Mouse (Mus musculus) intestine, embryonic 14.5 days (tissue): Measurements from ENCODE around the gene Dnajc1. TPM values are rescaled to one million over a fixed set of nuclear protein-coding genes. Genes with fewer than 3 reads are reported as not detected.

Source experiments
- ATAC-seq: fragments of 200-750 bp; cut with Nextera tagmentation; replicated peaks from 2 replicates; pipeline ENCODE4 v1.8.0; 2017; ENCODE audit warnings: low read depth, moderate number of reproducible peaks, moderate TSS enrichment, moderate library complexity; ENCODE audit not compliant: low FRiP score, low TSS enrichment
- DNase-seq: peaks from one replicate; pipeline ENCODE4 v3.0.0-alpha.2; 2018; ENCODE audit warnings: low spot score
- H3K27ac ChIP-seq: fragments of 300-500 bp; sonication (generic); 2 replicates; pipeline ENCODE4 v1.5.1; 2014; ENCODE audit warnings: low read depth, mild to moderate bottlenecking, control low read depth
- H3K27me3 ChIP-seq: fragments of 300-500 bp; sonication (generic); replicated peaks from 2 replicates; pipeline ENCODE4 v1.6.1; 2014; ENCODE audit warnings: low read length, control low read depth; ENCODE audit not compliant: control insufficient read depth, insufficient read depth
- H3K36me3 ChIP-seq: fragments of 300-500 bp; sonication (generic); 2 replicates; pipeline ENCODE4 v1.6.1; 2014; ENCODE audit warnings: low read length, control low read depth; ENCODE audit not compliant: control insufficient read depth, insufficient read depth
- H3K4me1 ChIP-seq: fragments of 300-500 bp; sonication (generic); replicated peaks from 2 replicates; pipeline ENCODE4 v1.6.1; 2014; ENCODE audit warnings: low read length, control low read depth, mixed read lengths; ENCODE audit not compliant: control insufficient read depth, insufficient read depth
- H3K4me2 ChIP-seq: fragments of 300-500 bp; sonication (generic); 2 replicates; pipeline ENCODE4 v1.6.1; 2014; ENCODE audit warnings: low read length
- H3K4me3 ChIP-seq: fragments of 300-500 bp; sonication (generic); 2 replicates; pipeline ENCODE4 v1.5.1; 2014; ENCODE audit warnings: low read depth, low read length, control low read depth, mixed read lengths
- H3K9ac ChIP-seq: fragments of 300-500 bp; sonication (generic); 2 replicates; pipeline ENCODE4 v1.6.1; 2014; ENCODE audit warnings: mild to moderate bottlenecking, low read length
- H3K9me3 ChIP-seq: fragments of 300-500 bp; sonication (generic); 2 replicates; pipeline ENCODE4 v1.6.1; 2016; ENCODE audit warnings: low read length, control low read depth; ENCODE audit not compliant: control insufficient read depth
- WGBS: fragments of 180-500 bp; shearing (Covaris S2); extraction: QIAGEN DNeasy Blood & Tissue Kit; methylation state at CpG from one replicate; pipeline ENCODE4 v1.1.7; 2014; 5-methylcytosine and 5-hydroxymethylcytosine counted together
- polyA plus RNA-seq: library from polyadenylated mRNA; unstranded; fragments of >200 nt; fragmentation: Nextera tagmentation; extraction: Ambion mirVana; gene quantifications from 2 replicates; pipeline ENCODE4 v1.2.1, GENCODE M21; 2014

The Dnajc1 gene
- polyA plus RNA-seq, 1 experiment from 2014 or later, result 32.3 TPM

DNA sequence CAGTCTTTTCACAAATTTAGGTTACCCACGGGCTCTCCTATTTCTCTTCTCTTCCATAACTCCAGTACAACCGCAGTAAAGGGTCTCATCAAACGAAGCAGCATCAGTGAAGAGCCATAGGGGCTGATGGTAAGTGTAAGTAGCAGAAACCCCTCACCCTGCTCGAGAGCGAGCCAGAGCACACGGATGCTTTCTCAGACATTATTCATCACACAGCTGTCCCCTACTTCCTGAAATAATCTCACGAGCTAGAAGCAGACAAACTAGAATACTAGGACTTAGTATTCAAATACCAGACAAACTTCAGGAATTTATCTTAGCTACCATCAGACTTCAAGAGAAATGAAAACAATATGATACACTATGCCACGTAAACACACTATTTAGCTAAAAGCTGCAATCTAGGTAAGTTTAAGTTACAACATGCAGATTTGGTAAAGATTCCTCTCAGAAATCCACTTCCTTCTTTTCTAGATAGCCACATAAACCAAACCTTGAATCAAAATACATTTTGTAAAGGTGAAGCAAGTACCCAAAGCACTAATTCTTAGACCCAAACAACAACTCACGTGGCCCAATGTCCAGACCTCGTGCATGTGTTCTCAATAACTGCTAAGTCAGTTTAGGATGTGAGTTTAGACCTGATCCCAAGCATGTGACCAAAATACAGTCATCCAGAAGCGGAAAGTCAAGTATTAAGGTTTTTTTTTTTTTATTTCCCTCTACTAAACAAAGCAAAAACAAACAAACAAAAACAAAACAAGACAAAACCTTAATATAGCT lies 20.0 kb downstream of the Dnajc1 start:
- Histone ChIP-seq H3K27ac (no peak overlapping the region), H3K9me3 (no peaks in the 10 kb centered on the region), H3K4me3 (no peak overlapping the region), H3K36me3 (no peaks in the 10 kb centered on the region), H3K9ac (no peak overlapping the region), H3K27me3 (no peaks in the 10 kb centered on the region), H3K4me2 (peak overlapping the region; percentile 31), H3K4me1 (peaks cover 16% of the 10 kb centered on the region)
- no peak for ATAC-seq
- whole genome bisulfite sequencing, result 27% methylated on average over 11 of the region's 11 CpGs
- DNase-seq, result no peak

DNA sequence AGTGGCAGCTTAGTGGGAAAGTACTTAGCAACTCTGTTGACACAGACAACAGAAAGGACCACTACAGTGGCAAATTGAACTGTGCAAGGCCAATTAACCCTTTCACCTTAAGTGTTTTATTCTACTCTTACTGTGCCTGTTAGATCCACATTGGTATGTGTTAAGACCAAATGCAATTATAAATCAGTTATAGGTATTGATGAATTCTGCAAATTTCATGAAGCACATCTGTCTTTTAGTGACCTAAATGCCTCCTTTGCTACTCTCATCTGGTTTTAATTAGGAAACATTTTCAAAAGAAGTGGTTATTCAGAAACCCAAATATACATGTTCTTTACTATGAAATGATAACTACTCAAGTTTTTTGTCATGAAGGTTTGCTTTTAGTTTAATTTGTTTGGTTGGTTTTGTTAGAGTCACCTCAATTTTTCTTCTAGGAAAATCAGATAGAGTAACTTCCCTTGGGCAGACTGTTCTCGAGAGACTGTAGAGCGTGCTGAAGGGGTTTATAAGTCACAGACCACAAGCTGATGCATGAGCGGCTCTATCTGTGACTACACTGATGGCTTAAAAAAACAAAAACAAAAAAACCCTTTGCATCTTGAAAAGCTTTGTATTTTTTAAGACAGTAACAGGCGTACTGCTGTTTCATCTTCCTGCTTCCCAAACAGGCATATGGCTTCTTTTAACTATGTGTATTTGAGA lies 21.7 kb downstream of the Dnajc1 start:
- H3K9ac ChIP-seq, result no peak overlapping the region
- DNase-seq, result no peak

DNA sequence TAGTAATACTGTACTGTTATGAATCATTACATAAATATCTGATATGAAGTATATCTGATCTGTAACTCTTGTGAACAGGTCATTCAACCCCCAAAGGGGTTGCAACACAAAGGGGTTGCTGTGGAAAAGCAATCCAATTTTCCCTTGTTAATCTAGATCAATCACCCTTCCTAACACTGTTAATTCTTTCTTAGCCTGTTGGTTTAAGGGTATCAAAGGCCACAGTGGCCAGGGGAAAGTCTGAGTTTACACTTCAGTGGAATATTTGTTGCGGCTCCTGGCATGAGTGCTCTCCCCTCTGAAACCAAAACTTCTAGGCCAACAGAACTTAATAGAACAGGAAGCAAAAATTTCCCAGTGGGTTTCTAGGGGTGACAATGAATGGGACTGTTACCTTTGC lies 28.2 kb downstream of the Dnajc1 start:
- H3K27ac ChIP-seq, result no peak overlapping the region
- no peak overlapping the region for H3K4me3 ChIP-seq
- no peaks in the 10 kb centered on the region for H3K36me3 ChIP-seq
- WGBS, result 68% methylated on average over 1 of the region's 1 CpGs
- H3K4me2 ChIP-seq, result no peak overlapping the region
- H3K27me3 ChIP-seq, result no peaks in the 10 kb centered on the region
- DNase-seq, result no peak
- no peak for ATAC-seq
- no peak overlapping the region for H3K9ac ChIP-seq
- H3K9me3 ChIP-seq, result no peaks in the 10 kb centered on the region
- no peaks in the 10 kb centered on the region for H3K4me1 ChIP-seq

More for the DNA sequence above, 21.7 kb downstream of the Dnajc1 start:
- Histone ChIP-seq H3K27ac (no peak overlapping the region), H3K4me1 (peaks cover 16% of the 10 kb centered on the region), H3K4me3 (no peak overlapping the region), H3K9me3 (no peaks in the 10 kb centered on the region), H3K36me3 (no peaks in the 10 kb centered on the region), H3K27me3 (no peaks in the 10 kb centered on the region), H3K4me2 (no peak overlapping the region)
- 77% methylated on average over 4 of the region's 4 CpGs for whole genome bisulfite sequencing
- ATAC-seq, result no peak

DNA sequence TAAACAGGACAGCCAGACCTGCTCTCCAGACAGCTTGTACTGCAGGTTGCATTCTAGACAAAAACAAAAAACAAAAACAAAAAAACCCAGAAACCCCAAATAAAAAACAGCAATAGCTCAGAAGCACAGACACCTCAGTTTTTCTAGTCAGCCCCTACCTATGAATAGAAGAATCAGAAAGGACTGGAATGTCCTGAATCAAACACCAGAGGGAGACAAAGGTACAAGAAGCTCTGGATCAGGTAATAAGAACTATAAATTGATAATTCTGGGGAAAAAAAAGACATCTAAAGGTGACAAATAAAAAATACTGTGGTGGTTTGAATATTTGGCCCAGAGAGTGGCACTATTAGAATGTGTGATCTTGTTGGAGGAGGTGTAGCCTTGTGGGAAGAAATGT lies 37.3 kb downstream of the Dnajc1 start:
- H3K9me3 ChIP-seq, result peaks cover 10% of the 10 kb centered on the region
- no peak for ATAC-seq
- no peak overlapping the region for H3K4me2 ChIP-seq

DNA sequence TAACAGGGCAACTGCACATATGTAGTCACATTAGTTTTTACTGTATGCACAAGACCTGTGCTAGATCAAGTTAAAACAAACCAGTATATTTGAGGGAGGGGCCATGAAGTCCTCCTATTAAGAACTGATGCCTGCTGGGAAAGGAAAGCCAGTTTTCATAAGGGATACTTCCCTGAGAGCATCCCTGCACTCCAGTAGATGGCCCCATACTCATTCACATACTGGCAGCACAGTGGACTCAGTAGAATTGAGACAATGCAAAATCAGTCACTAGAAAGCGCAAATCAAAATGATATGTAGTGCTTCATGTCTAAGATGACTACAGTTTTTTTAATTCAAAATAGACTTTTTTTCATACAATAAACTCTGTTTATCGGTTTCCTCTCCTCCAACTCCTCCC lies 40.0 kb downstream of the Dnajc1 start:
- H3K27me3 ChIP-seq, result no peaks in the 10 kb centered on the region
- no peaks in the 10 kb centered on the region for H3K36me3 ChIP-seq
- 96% methylated on average over 2 of the region's 2 CpGs for WGBS
- H3K4me2 ChIP-seq, result no peak overlapping the region
- H3K27ac ChIP-seq, result no peak overlapping the region
- H3K4me1 ChIP-seq, result no peaks in the 10 kb centered on the region
- no peak overlapping the region for H3K9ac ChIP-seq
- peaks cover 10% of the 10 kb centered on the region for H3K9me3 ChIP-seq
- ATAC-seq (no peak), DNase-seq (no peak)
- H3K4me3 ChIP-seq, result no peak overlapping the region

More for the DNA sequence above, 37.3 kb downstream of the Dnajc1 start:
- no peak overlapping the region for H3K9ac ChIP-seq
- no peaks in the 10 kb centered on the region for H3K4me1 ChIP-seq
- H3K36me3 ChIP-seq, result no peaks in the 10 kb centered on the region
- H3K4me3 ChIP-seq, result no peak overlapping the region
- DNase-seq, result no peak
- H3K27me3 ChIP-seq, result no peaks in the 10 kb centered on the region
- no peak overlapping the region for H3K27ac ChIP-seq

DNA sequence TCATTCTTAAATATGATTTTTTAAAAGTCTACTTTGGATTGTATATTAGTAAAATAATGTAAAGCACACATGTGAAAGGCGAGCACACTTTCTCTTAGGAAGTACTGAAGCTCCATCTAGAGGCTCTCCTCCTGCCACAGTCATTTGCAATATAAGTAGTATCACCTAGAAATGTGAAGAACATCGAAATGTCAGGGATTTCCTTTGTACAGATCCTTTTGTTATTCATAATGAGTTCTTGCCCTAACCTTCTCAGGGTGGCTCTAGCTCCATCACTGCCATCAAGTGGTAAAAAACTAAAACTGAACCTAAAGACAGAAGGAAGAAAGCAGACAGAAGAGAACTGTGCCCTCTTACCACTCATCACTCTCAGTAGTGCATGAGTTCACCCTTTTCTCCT lies 49.2 kb downstream of the Dnajc1 start:
- WGBS, result 73% methylated on average over 2 of the region's 2 CpGs
- H3K27ac ChIP-seq, result no peak overlapping the region
- H3K9ac ChIP-seq, result no peak overlapping the region
- DNase-seq, result no peak
- no peaks in the 10 kb centered on the region for H3K4me1 ChIP-seq
- no peaks in the 10 kb centered on the region for H3K36me3 ChIP-seq
- H3K27me3 ChIP-seq, result no peaks in the 10 kb centered on the region
- H3K4me2 ChIP-seq, result no peak overlapping the region
- H3K4me3 ChIP-seq, result no peak overlapping the region
- no peak for ATAC-seq
- H3K9me3 ChIP-seq, result no peaks in the 10 kb centered on the region

DNA sequence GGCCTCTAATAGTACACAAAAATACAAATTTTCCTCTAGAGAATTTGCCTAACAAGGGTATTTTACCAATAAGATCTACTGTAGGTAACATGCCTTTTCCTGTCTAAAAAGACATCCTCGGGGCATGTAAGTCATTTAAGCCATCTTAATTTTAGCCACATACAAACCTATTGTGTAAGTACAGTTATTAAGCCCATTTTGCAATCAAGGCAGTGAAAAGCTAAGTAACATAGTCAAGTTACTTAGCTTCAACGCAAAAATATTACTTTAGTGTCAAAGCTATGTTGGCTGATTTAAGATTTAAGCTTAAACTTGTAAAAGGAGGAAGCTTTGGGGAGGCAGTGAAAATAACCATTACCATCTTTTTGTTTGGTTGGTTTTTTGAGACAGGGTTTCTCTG lies 74.0 kb downstream of the Dnajc1 start:
- Histone ChIP-seq H3K4me2 (no peak overlapping the region), H3K4me1 (no peaks in the 10 kb centered on the region), H3K4me3 (no peak overlapping the region), H3K9me3 (peaks cover 14% of the 10 kb centered on the region), H3K36me3 (no peaks in the 10 kb centered on the region), H3K27ac (no peak overlapping the region), H3K27me3 (no peaks in the 10 kb centered on the region), H3K9ac (no peak overlapping the region)
- whole genome bisulfite sequencing, result 83% methylated on average over 2 of the region's 2 CpGs
- no peak for ATAC-seq
- DNase-seq, result no peak

DNA sequence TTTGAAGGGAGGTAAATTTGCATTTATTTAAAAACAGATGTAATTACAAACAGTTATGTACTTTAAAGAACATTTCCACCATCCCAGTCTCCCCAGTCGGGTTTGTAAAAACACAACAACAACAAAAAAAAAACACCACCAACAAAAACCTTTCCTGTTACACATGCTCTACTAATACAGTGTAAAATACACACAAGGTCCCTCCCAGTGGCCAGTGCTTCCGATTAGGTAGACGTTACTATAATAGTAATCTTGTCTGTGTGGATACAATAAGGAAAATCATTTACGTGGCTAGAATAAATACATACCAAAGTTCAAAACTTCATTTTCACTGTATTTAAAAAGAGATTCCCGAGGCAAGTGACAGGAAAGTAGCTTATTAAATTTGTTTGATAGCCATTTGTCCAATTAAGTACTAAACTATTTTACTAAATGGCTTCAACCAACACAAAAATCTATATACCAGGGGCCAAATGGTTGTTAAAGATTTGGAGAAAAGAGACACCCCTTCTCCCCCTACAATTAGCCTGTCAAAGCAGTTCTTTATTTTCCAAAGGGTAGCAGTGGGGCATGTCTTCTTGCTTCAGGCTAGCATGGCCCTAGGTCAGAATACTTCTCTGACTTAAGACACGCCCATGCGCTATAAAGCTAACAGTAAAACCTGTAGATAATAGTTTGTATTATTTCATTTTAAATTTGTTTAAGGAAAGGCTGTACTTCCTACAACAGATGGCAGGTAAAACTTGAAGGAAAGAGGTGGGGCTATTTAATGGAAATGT lies 74.9 kb downstream of the Dnajc1 start:
- no peaks in the 10 kb centered on the region for H3K36me3 ChIP-seq
- no peak overlapping the region for H3K4me2 ChIP-seq
- ATAC-seq (no peak), DNase-seq (no peak)
- peaks cover 13% of the 10 kb centered on the region for H3K9me3 ChIP-seq
- WGBS, result 77% methylated on average over 7 of the region's 7 CpGs
- H3K27me3 ChIP-seq, result no peaks in the 10 kb centered on the region
- no peak overlapping the region for H3K9ac ChIP-seq
- no peaks in the 10 kb centered on the region for H3K4me1 ChIP-seq
- H3K4me3 ChIP-seq, result no peak overlapping the region
- H3K27ac ChIP-seq, result no peak overlapping the region
